Mouse (Mus musculus): ENCODE results near the gene Rxrb. TPM values are rescaled to one million over a fixed set of nuclear protein-coding genes. Genes with fewer than 3 reads are reported as not detected.

The Rxrb gene
- total and polyA plus RNA-seq, 3 experiments: 27.0 to 47.7 (median 36.9) TPM

DNA sequence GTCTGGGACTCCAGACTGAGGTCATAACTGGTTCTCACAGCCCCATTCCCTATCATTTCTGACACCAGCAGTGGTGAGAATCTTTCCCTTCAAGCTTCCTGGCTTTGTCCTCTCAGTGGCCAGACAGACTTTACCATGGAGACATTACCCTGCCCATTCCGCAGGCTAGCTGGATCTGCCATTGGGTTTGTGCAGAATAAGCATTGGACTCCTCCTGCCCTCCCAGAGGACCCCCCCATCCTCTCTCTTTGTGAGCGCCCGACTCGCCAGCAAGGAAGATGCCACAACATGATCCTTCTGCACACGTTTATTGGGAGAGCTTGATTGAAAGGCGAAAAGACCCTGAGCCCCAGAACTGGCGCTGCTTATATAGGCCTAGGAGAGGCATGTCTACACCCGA lies 18.2 kb upstream of the Rxrb start:
- Histone ChIP-seq H3K9ac (ENCODE audit: insufficient read depth, low read depth) (no peak overlapping the region), H3K27ac (ENCODE audit: insufficient read depth, low read depth) (no peak overlapping the region), H3K4me1 (ENCODE audit: control insufficient read depth in 1 of 2, insufficient read depth in 2 of 2) (peaks cover 0 to 9% of the 10 kb centered on the region in 2 experiments; a peak in 2 of 4 replicates), H3K79me2 (replicated peaks; ENCODE audit: control insufficient read depth, extremely low read depth, insufficient read depth, poor library complexity, severe bottlenecking) (no peaks in the 10 kb centered on the region), H3K4me3 (replicated peaks in 1 of 3; ENCODE audit: low read depth in 2 of 3, low read length in 2 of 3, poor library complexity in 1 of 3) (no peak overlapping the region), H3K27me3 (replicated peaks) (no peaks in the 10 kb centered on the region), H3K36me3 (replicated peaks in 1 of 2; ENCODE audit: control insufficient read depth in 1 of 2, insufficient read depth in 1 of 2, low read length in 1 of 2) (peaks cover 0 to 5% of the 10 kb centered on the region in 2 experiments), H3K4me2 (ENCODE audit: insufficient read depth, low read depth, poor library complexity, severe bottlenecking) (no peak overlapping the region), H3K9me3 (replicated peaks; ENCODE audit: low read length) (peaks cover 5% of the 10 kb centered on the region)
- no peak for DNase-seq (ENCODE audit: extremely low read depth)
- in situ Hi-C loops (cut with MboI; ENCODE audit: low pct_ligation_motif_present, low pct_unique_long_range_greater_than_20kb, low sequenced_read_pairs) (no loop called here), dilution Hi-C loops (cut with MboI; ENCODE audit: extremely low pct_ligation_motif_present, extremely low pct_unique_long_range_greater_than_20kb, low sequenced_read_pairs) (no loop called here)
- no peak for TF ChIP-seq NRF1 (IDR thresholded peaks at IDR 0.05; ENCODE audit: low read depth, low read length)
- no peak for TF ChIP-seq ZKSCAN1 (IDR thresholded peaks at IDR 0.05; ENCODE audit: borderline replicate concordance, low read depth, low read length)
- TF ChIP-seq CHD1 (IDR thresholded peaks at IDR 0.05; ENCODE audit: low read depth, low read length): no peak
- TF ChIP-seq CHD2 (IDR thresholded peaks at IDR 0.05; ENCODE audit: low read length): no peak
- no peak for TF ChIP-seq E2F4 (IDR thresholded peaks at IDR 0.05; ENCODE audit: insufficient replicate concordance, low read depth, low read length)
- no peak for TF ChIP-seq ZC3H11A (IDR thresholded peaks at IDR 0.05; ENCODE audit: low read depth, low read length)
- no peak for TF ChIP-seq TCF12 (IDR thresholded peaks at IDR 0.05; ENCODE audit: low read depth, low read length)
- no peak for TF ChIP-seq PAX5 (IDR thresholded peaks at IDR 0.05; ENCODE audit: low read length)
- no peak for TF ChIP-seq JUND (conservative IDR thresholded peaks at IDR 0.05; ENCODE audit: low read depth, low read length)
- no peak for TF ChIP-seq BHLHE40 (IDR thresholded peaks at IDR 0.05; ENCODE audit: low read depth, low read length)

DNA sequence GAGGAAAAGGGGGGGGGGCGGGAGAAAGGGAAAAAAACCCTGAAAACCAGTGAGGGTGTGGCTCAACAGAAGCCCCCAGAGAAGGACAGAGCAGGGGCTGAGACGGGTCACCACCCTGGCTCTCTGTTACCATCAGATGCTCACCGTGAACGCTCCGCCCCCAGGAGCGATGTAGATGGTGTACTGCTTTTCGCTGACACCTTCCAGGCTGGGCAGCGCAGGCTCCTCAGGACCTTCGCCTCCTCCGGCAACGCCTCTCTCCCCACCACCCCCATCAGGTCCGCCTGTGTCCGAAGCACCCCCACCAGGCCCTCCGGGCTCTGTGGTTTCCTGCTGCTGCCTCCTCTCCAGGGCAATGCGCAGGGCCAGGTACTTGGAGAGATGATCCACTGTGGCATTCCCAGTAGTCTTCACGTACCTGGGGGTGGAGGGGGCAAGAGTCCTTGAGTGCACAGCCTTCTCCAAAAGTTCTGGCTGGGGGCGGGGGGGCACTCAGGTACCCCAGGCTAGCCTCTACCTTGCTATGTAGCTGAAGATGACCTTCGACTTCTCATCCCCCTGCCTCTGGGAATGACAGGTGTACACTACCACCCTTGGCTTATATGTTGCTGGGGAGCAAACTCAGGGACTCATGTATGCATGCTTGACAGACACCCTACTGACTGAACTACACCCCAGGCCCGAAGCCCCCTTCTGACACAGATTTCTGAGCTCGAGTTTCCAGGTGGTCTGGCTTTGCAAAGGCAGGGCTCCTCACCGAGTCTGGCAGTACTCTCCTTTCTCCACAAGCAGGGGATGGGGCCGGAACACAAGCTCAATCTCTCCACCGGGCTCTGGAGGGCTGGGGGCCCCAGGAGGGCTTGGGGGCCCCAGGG lies 9.8 kb upstream of the Rxrb start:
- H3K27ac ChIP-seq (ENCODE audit: insufficient read depth, low read depth): no peak overlapping the region
- H3K9me3 ChIP-seq (replicated peaks; ENCODE audit: low read length): peaks cover 27% of the 10 kb centered on the region
- H3K79me2 ChIP-seq (replicated peaks; ENCODE audit: control insufficient read depth, extremely low read depth, insufficient read depth, poor library complexity, severe bottlenecking): 0 out of 2 replicates have a peak, but pooled peaks cover 2% of the 10 kb centered on the region
- TF ChIP-seq HCFC1 (IDR thresholded peaks at IDR 0.05; ENCODE audit: low read depth, low read length) (no peak), USF2 (conservative IDR thresholded peaks at IDR 0.05; ENCODE audit: low read depth, low read length) (no peak), NELFE (IDR thresholded peaks at IDR 0.05; ENCODE audit: low read depth, low read length) (no peak), TBP (conservative IDR thresholded peaks at IDR 0.05; ENCODE audit: low read depth, low read length) (no peak), SIN3A (IDR thresholded peaks at IDR 0.05; ENCODE audit: low read length) (no peak), EP300 (IDR thresholded peaks at IDR 0.05; ENCODE audit: low read length) (no peak), ETS1 (conservative IDR thresholded peaks at IDR 0.05; ENCODE audit: low read depth, low read length) (no peak), MEF2A (IDR thresholded peaks at IDR 0.05; ENCODE audit: borderline replicate concordance, low read depth, low read length) (no peak), ZNF384 (IDR thresholded peaks at IDR 0.05; ENCODE audit: low read depth, low read length) (no peak), SMC3 (IDR thresholded peaks at IDR 0.05; ENCODE audit: low read depth, low read length) (no peak), CHD1 (IDR thresholded peaks at IDR 0.05; ENCODE audit: low read depth, low read length) (no peak), POLR2AphosphoS2 (IDR thresholded peaks at IDR 0.05; ENCODE audit: low read depth, low read length) (no peak), POLR2A (IDR thresholded peaks at IDR 0.05; ENCODE audit: low read depth, low read length) (no peak), IRF4 (IDR thresholded peaks at IDR 0.05; ENCODE audit: low read depth, low read length) (no peak), E2F4 (IDR thresholded peaks at IDR 0.05; ENCODE audit: insufficient replicate concordance, low read depth, low read length) (no peak), MAFK (IDR thresholded peaks at IDR 0.05; ENCODE audit: insufficient replicate concordance, low read length) (no peak), GABPA (IDR thresholded peaks at IDR 0.05; ENCODE audit: insufficient replicate concordance, low read depth, low read length) (no peak), RAD21 (IDR thresholded peaks at IDR 0.05; ENCODE audit: low read depth, low read length) (no peak), NRF1 (IDR thresholded peaks at IDR 0.05; ENCODE audit: low read depth, low read length) (no peak)
- no peak overlapping the region for H3K4me3 ChIP-seq (replicated peaks in 1 of 3; ENCODE audit: low read depth in 2 of 3, low read length in 2 of 3, poor library complexity in 1 of 3)
- H3K9ac ChIP-seq (ENCODE audit: insufficient read depth, low read depth): no peak overlapping the region
- in situ Hi-C loops (cut with MboI; ENCODE audit: low pct_ligation_motif_present, low pct_unique_long_range_greater_than_20kb, low sequenced_read_pairs): no loop called here
- H3K4me2 ChIP-seq (ENCODE audit: insufficient read depth, low read depth, poor library complexity, severe bottlenecking): no peak overlapping the region
- DNase-seq (ENCODE audit: extremely low read depth): no peak
- dilution Hi-C loops (cut with MboI; ENCODE audit: extremely low pct_ligation_motif_present, extremely low pct_unique_long_range_greater_than_20kb, low sequenced_read_pairs): no loop called here
- peaks cover 14 to 32% of the 10 kb centered on the region in 2 experiments for H3K36me3 ChIP-seq (replicated peaks in 1 of 2; ENCODE audit: control insufficient read depth in 1 of 2, insufficient read depth in 1 of 2, low read length in 1 of 2)
- peaks cover 11 to 23% of the 10 kb centered on the region in 2 experiments for H3K4me1 ChIP-seq (ENCODE audit: control insufficient read depth in 1 of 2, insufficient read depth in 2 of 2)
- H3K27me3 ChIP-seq (replicated peaks): no peaks in the 10 kb centered on the region

Data from CH12.LX (cell line).